Mouse (Mus musculus): ENCODE data around the gene Ccdc47.

The Ccdc47 gene

DNA sequence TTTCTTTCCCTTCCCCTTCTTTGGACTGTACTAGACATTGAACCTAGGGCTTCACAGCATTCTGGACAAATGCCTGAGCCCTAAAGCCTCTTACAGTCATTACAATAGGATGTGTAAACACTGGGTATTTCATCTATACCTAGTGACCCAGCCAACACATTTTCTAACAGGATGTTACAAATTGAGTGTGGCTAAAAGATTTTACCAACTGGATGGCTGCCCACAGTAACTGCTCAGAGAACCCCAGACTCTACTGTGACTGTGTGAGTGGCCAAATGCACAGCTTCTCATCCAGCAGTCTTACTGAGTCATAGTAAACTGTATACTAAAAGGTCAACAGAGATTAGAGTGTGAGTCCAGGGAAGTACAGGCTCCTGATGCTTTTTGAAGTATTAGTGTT, 20.8 kb downstream of the Ccdc47 start:
- DNase-seq = no peak

DNA sequence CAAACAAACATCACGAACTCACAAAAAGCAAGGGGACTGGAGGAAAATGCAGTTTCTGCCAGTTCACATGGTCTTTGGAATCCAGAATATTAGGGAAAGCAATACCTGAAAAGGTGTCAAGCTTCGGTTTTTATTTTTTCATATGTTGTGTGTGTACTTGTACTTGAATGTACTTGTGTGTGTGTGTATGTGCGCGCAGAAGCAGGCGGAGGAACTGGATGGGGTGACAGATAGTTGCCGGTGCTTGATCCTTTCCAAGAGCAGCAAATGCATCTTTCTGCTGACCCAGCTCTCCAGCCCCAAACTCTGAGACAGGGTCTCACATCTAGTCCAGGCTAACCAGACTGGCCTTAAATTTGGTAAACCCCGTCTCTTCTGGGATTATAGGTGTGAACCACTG, 21.3 kb downstream of the Ccdc47 start:
- no peak for DNase-seq

DNA sequence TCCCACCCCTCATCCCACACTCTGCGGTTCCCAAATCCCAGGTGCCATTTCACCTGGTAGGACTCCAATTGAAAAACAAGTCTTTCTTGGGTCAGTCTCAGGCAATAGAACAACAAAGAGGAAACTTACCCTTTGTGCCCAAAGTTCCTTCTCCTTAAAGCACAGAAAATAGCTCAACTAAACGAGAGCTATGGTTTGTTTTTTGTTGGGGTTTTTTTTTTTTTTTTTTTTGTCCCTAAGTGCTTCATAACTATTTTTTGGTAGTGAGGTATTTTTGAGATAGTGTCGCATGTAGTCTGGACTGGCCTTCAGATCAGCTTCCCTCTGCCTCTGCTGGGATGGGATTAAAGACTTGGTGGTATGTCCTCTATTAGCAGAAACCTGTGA, 22.0 kb downstream of the Ccdc47 start:
- DNase-seq = no peak

DNA sequence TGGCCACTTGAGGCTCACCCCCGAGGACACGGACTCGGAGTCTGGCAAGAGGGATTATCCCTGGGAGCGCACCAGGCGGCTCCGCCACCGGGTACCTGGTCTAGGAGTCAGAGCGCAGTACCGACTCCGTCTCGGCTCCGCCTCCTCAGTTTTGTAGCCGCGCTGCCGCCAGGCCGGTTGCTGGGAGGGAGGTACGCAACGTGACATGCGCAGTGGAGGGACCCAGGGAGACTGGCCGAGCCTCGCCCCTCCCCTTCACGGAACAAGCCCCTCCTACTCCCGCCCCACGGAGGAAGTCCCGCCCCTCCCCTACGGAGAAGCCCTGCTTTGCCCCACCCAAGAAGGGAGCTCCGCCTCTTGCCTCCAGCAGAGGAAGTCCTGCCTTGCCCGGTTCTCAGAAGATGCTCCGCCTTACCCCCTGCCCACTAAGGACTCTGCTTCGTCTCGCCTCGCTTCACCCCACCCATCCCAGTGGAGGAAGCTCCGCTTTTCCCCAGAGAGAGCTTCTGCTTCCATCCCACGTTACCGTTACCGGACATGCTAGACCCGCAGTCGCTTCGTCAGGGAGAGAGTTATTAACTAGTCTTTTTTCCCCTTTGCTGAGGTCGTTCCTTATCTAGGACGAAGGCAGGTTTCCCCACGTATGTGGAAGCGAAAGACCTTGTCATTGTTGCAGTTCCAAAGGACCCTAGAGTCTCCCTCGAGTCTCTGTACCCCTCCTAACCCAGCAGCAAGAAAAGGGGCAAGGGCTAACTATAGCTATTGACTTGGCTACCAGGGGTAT, 22.6 kb downstream of the Ccdc47 start:
- peak; percentile 95 for DNase-seq

DNA sequence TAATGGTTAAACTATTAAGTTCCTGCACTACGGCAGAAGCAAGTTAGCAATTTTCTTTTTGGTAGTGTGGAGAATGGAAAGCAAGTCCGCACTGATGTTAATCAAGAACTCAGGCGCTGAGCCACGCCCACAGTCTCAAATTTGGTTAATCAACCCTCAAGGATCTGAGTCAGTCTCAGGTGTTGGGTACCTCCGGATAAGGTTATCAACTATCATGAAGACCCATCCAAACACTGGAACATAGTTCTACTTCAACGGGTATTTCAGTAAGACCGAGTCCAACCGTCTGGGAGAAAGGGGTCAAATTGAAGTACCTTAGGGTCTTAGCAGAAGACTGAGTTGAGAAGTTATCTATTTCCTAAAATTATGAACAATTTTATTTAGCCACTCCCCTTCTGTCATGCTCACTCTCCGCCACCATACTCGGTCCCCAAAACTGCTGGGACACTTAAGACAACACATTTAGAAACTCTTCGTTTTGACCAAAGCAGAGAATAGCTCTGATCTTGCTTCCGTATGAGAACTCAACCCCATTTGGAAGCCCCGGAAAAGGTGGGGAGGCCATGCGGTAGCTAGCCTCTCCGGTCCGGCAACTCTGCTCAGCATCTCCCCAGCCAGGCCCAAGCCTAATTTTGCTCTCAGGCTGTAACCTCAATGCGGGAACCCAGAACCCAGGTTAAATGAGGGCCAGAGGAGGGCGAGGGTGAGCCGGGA, 23.3 kb downstream of the Ccdc47 start:
- DNase-seq = no peak

DNA sequence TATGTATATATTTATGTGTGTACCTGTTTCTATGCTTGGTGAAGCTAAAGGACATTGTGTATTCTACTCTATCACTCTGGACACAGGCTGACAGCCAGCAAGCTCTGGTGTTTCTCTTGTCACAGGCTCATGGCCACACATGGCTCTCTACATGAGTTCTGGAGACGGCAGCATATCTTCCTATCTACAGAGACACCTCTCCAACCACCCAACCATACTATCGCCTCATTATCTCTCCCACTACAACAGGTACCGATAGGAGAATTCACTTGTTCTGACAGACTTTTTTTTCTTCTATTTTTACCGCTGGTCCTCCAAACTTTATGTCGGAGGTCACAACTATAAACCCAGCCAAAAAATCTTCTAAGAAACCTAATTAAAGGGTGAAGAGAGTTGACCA, 23.9 kb downstream of the Ccdc47 start:
- no peak for DNase-seq

DNA sequence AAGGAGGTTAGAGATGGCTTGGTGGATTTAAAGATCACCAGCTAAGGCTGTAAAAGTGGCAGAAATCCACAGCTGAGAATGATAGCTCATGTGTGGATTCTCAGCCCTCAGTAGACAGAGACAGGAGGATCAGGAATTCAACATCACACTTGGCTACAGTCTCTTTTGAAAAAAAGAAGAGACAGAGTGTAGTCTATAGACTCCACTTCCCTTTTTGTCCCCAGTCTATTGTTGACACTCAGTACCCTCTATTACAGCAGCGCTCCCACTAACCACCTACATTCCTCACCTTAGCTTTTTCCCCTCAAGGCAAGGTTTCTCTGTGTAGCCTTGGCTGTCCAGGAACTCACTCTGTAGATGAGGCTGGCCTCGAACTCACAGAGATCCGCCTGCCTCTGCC, 24.4 kb downstream of the Ccdc47 start:
- DNase-seq = no peak

DNA sequence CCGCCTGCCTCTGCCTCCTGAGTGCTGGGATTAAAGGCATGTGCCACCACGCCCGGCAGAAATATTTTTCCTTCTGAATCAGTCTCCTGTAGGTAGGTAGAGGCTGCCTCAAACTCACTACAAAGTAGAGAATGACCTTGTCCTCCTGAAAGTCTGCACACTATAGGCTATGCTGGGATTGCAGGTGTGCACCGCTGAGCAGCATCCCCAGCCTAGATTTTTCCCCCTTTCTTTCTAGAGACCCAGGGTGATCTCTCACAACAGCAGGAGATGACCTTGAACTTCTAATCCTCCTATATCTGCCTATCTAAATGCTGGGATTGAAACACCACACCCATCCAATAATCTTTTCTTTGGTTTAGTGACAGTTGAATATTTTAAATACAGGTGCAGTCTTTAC, 28.8 kb downstream of the Ccdc47 start:
- DNase-seq = no peak

DNA sequence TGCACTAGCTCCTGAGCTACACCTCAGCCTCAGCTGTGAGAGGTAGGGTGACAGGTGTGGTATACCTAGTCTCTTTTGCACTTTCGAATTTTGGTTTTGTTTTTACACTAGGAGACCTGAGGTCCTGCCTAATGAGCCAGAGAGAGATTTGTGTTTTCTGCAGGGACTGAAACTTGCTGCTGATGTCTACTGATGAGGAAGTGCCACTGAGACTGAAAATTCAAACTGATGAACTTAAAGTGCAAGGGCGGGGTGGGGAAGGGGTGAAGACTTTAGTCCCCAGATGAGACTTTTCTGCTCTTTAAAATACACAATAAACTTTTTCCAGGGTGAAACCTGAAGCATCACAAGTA, 35.7 kb downstream of the Ccdc47 start:
- DNase-seq = no peak

DNA sequence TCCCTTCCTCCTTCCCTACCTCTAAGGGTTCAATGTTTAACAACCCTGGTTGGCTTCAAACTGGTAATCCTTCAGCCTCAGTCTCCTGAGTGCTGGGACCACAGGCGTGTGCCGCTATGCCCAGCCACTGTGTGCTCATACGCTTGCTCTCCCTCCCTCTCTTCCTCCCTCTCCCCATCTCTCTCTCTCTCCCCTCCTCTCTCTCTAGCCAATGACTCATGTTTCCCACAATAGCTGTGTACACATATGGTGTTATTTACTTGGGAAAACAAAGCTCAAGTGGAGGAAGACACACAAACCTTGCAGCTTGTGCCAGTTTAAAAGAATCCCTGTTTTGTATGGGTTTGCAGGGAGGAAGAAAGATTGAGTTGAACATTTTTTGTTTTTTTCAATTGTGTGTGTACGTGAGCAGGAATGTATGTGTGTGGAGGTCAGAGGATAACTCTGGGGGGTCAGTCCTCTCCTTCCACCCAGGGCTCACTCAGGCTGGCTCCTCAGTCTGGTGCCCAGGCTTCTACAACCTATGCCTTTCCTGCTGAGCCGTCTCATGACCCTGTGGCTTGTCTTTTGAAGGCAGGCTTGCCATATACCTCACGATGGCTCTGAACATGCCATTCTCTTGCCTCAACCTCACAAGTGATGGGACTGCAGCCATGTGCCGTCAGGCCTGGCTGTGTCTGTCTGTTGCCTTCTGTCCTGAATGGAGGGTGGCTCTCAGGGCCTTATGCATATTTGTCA, 36.3 kb downstream of the Ccdc47 start:
- DNase-seq = no peak

DNA sequence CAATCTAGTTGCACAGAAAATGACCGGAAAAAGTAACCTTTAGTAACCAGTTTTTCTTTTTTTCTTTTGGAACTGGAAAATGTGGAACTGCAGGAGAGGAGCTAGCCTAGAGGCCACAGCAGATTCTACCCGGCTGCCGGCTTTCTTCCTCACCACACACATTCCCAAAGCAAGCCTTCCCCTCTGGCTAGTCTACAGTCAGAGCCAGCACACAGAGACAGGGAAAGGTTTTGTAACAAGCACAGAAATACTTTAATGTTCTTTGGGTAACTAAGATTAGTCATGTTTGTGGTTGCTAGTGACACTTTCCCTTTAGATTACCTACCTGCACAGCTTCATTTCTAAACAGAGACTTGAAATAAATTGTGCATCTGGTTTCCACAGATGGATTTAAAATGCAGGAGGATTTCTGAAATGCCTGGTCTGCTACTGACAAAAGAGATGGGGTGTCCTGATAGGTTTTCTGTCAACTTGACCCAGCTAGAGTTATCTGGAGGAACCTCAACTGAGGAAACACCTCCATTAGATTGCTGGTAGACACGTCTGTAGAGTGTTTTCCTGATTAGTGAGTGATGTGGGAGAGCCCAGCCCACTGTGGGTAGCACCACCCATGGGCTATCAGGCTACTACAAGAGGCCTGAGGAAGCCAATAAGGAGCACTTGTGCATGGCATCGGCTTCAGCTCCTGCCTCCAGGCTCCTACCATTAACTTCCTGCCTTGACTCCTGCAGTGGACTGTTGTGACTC, 37.9 kb downstream of the Ccdc47 start:
- DNase-seq = no peak

DNA sequence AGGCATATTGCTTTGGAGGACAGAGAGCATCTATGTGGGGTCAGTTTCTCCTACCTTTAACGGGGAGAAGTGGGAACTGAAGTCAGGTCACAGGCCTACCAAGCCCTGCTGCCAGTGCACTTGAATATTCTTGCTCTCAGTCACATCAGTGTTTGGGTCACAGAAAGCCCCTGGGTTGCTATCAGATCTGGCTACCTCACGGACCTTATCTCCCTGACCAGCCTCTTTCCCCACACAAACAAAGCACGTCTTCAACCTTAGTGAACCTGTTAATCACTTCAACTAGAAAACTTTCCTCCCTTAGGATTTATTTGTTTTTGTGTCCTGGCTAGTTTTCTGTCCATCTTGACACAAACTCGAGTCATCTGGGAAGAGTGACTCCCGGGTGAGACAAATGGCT, 39.8 kb downstream of the Ccdc47 start:
- no peak for DNase-seq

DNA sequence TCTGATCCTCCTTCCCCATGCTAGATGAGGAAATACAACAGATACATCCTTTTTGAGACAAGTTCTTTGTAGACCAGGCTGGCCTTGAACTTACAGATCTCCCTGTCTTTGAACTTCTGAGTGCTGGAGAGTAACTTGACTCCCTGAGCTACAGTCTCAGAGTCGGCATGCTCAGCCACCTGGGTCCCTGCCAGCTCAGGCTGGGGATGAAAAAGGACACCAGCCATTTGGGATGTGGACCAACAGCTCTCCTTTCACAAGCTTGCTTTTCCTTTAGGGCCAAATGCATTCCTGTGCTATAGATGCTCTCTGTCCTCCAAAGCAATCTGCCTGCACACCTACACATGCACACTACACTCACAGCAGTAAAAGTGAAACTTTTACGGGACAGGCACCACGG, 41.1 kb downstream of the Ccdc47 start:
- DNase-seq = no peak

DNA sequence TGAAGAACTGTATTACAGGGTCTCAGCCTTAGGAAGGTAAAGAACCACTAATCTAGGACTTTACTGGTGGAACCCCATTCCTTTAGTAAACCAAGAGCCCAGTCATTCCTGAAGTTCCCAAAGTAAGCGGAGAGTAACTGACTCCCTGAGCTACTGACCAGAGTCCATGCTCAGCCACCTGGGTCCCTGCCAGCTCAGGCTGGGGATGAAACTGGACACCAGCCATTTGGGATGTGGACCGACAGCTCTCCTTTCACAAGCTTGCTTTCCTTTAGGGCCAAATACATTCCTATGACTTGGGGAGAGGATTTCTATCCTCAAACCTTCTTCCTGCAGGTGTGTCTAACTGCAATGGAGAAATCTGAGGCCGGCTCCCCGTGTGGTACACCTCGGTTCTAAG, 41.8 kb downstream of the Ccdc47 start:
- no peak for DNase-seq

DNA sequence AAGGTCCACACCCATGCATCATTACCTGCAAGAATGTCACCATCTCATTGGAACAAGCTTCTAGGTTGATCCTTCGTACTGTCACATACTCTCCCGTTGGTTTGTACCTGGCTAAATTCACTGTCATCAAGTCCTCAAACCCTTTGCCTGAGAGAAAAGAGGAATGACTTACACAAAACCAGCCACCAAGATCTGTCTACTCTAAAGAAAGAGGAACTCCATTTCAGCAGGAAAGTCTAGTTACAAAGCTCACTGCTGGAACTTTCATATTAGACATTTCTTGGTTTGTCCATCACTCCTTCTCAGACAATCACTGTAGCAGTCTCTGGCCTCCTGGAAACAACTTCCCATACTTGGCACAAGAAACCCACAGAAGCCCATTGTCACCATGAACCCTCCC, 42.9 kb downstream of the Ccdc47 start:
- DNase-seq = no peak

DNA sequence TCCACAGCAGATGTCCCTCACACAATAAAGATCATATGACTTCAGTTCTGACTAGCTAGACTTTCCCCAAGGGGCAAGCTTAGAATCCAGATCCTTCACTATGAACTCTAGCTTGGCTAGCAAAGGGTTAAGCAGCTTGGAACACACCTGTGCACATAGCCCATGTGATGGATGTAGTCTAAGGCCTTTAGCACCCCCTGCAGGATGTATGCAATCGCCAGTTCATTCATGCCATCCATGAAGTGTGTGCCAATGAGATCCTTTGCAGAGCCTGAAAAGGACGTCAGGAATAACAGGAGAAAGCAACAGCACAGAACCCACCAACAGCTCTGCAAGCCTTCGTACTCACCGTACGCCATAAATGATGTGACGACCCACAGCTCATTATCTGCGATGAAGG, 45.3 kb downstream of the Ccdc47 start:
- DNase-seq = no peak

DNA sequence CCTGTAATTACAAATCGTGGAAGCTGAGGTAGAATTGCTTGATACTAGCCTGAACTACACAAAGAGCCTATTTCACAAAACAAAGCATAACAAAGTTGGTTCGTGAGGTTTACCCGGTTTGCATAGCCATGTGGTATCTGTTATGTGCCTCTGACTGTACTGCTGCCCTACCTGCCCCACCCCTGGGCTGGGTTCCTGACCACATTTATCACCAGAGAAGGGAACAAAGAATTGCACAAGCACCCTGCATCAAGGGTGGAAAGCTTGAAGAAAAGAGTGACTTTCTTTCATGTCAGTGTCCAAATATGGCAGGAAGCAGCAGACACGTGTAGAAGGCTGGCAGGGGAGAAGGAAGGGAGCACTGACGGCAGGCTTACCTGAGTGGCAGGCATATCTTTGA, 48.7 kb downstream of the Ccdc47 start:
- no peak for DNase-seq

DNA sequence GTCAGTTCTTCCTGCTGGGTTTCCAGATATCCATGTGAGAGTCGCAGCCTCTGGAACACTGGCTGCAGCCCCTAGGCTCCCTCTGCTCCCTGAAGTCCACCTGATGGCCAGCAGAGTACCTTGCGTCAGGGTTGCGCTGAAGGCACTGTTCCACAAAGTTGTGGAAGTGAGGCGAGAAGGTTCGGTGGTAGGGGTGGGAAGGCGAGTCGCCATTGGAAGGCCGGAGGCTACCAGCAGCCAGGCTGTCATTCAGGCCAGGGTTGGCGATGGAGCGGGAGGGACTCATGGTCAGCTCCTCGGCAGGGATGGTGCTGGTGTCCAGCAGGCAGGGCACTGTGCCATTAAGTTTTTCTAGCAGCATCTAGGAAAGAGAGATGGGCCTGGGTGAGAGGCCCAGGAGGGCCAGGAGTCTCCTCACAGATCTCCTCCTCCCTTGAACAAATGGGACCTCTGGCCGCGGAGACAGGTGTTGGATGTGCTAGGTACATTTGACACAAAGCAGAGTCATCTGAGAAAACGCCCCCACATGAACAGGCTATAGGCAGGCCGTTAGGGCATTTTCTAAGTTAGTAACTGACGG, 51.5 kb downstream of the Ccdc47 start:
- DNase-seq = no peak

DNA sequence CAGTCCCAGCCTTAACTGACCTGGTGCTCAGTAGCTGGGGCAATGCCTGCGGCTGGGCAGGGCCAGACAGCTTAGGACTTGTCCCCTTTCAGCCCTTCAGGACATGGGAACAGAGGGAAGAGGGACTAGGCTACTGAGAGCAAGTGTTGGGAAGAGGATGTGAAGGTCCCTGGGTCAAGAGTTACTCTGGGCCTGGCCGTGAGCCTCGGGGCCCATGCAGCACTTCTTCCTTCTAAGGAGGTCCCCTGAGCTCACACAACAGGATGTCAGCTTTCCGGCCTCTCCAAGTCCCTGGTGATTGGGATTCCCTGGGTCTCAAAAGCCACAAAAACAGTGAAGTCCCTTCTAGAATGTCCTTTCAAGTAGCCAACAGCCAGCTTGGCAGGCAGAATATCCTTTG, 52.6 kb downstream of the Ccdc47 start:
- DNase-seq = no peak

DNA sequence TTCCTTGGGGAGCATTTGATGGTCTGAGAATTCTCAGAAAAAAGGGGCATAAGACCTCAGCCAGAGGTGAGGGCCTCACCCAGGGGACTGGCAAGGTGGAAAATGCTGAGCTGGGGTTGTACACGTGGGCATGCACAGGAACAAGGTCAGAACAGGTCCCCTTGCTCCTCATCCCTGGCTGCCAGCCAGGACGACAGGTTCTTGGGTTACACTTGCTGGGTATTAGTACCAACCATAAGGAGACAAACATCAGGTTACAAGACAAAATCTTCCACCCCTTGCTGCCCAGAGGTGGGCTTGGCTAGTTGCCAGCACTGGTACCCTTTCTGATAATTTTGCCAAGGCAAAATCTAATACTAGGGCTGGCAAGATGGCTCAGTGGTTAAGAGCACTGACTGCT, 53.9 kb downstream of the Ccdc47 start:
- DNase-seq = no peak

DNA sequence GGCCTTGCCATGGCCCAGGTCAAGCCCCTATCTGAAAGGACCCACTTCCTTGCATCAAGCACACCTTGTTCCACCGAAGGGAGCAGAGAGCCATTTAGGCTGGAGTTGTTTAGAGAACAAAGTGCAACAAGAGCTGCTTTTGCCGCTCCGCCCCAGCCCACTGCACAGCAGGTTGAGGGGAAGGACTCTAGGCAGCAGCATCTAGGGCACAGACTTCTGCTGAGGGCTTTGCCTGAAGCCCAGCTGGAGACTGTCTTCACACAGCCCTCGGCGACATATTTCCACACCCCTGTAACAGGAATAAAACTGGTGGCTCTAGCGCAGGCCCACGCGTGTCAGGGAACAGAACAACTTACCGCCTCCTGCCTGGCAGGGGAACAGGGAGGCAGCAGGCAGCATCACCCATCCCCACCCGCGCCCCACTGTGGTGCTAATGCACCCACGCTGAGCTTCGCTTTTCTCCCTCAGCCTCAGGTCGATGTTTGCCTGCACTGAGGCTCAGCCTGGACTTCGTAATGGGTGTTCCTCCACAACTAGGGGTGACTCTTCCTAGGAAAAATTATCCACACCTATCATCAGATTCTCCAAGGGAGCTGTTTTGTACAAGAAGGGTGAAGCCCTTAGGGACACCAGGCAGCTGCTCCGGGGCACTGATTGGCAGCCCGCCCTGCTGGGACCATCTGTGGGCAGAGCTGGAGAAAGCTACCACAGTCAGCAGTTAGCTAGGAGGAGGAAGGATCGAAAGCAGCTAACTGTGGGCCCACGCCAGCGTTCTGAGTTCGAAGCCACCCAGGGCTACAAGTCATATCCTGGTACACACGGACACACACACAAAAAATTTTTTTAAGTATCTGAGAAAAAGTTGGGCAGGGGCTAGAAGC, 55.1 kb downstream of the Ccdc47 start, which contains the start of the genes Gm10840 and Limd2:
TSS of gene Gm10840 (plus strand) at position 10 of the 881 bp plus-strand sequence.
TSS of gene Limd2 (minus strand) at position 20 of the 881 bp plus-strand sequence.
- peak; percentile 79 for DNase-seq
